Mouse (Mus musculus) myocyte (in vitro differentiated cells): ENCODE data around the gene Palm. TPM values are rescaled to one million over a fixed set of nuclear protein-coding genes. Genes with fewer than 3 reads are reported as not detected.

Experiments used
- H3K27me3 ChIP-seq: one replicate; pipeline ENCODE4 v1.6.1; 2011; ENCODE audit not compliant: control insufficient read depth, insufficient read depth, insufficient read length
- H3K36me3 ChIP-seq: one replicate; pipeline ENCODE4 v1.6.1; 2011; ENCODE audit not compliant: control insufficient read depth, insufficient read depth
- H3K4me2 ChIP-seq: one replicate; pipeline ENCODE4 v1.6.1; 2011; ENCODE audit warnings: low read depth, control low read depth
- H3K4me3 ChIP-seq: one replicate; pipeline ENCODE4 v1.5.1; 2011; ENCODE audit warnings: mild to moderate bottlenecking, control low read depth, moderate library complexity
- H3K79me2 ChIP-seq: one replicate; pipeline ENCODE4 v1.6.1; 2011; ENCODE audit not compliant: control insufficient read depth, insufficient read depth
- H3ac ChIP-seq: one replicate; pipeline ENCODE4 v1.6.1; 2011; ENCODE audit not compliant: control insufficient read depth, insufficient read length
- CEBPB ChIP-seq: IDR thresholded peaks from 2 replicates; pipeline ENCODE4 v1.6.1; 2011; ENCODE audit warnings: mild to moderate bottlenecking, moderate library complexity; ENCODE audit not compliant: poor library complexity, insufficient read depth, severe bottlenecking
- E2F4 ChIP-seq: IDR thresholded peaks from one replicate; pipeline ENCODE4 v1.6.1; 2011; ENCODE audit warnings: mild to moderate bottlenecking, control low read depth, moderate library complexity; ENCODE audit not compliant: insufficient read depth
- MAX ChIP-seq: IDR thresholded peaks from one replicate; pipeline ENCODE4 v1.6.1; 2011; ENCODE audit warnings: low read depth, mild to moderate bottlenecking, control low read depth
- MYOD1 ChIP-seq, 3 experiments: IDR thresholded peaks; one replicate each; pipeline ENCODE4 v1.6.1; 2011; ENCODE audit warnings: control low read depth in 2 of 3, low read depth in 2 of 3, mild to moderate bottlenecking in 2 of 3, moderate library complexity in 1 of 3; ENCODE audit not compliant: insufficient read length in 2 of 3, control insufficient read depth in 1 of 3
- MYOG ChIP-seq, 3 experiments: IDR thresholded peaks; one replicate each; pipeline ENCODE4 v1.6.1; 2011; ENCODE audit warnings: control low read depth in 2 of 3, low read depth in 2 of 3, mild to moderate bottlenecking in 2 of 3; ENCODE audit not compliant: insufficient read length in 2 of 3, control insufficient read depth in 1 of 3, insufficient read depth in 1 of 3
- POLR2A ChIP-seq: IDR thresholded peaks from one replicate; pipeline ENCODE4 v1.6.1; 2011; ENCODE audit warnings: low read depth, mild to moderate bottlenecking, control low read depth, moderate library complexity; ENCODE audit not compliant: insufficient read length
- POLR2AphosphoS2 ChIP-seq: IDR thresholded peaks from one replicate; pipeline ENCODE4 v1.6.1; 2011; ENCODE audit warnings: low read depth, control low read depth; ENCODE audit not compliant: insufficient read length
- REST ChIP-seq: IDR thresholded peaks from one replicate; pipeline ENCODE4 v1.6.1; 2011; ENCODE audit warnings: mild to moderate bottlenecking, control low read depth, moderate library complexity; ENCODE audit not compliant: insufficient read depth, insufficient read length
- SRF ChIP-seq: IDR thresholded peaks from one replicate; pipeline ENCODE4 v1.6.1; 2011; ENCODE audit warnings: low read depth; ENCODE audit not compliant: control insufficient read depth, insufficient read length
- TCF12 ChIP-seq: IDR thresholded peaks from one replicate; pipeline ENCODE4 v1.6.1; 2011; ENCODE audit warnings: mild to moderate bottlenecking, control low read depth; ENCODE audit not compliant: poor library complexity, insufficient read depth, severe bottlenecking
- TCF3 ChIP-seq: IDR thresholded peaks from one replicate; pipeline ENCODE4 v1.6.1; 2011; ENCODE audit warnings: low read depth, control low read depth; ENCODE audit not compliant: insufficient read length
- USF1 ChIP-seq: IDR thresholded peaks from one replicate; pipeline ENCODE4 v1.6.1; 2011; ENCODE audit warnings: low read depth, mild to moderate bottlenecking, control low read depth, moderate library complexity
- polyA plus RNA-seq: library from polyadenylated mRNA; unstranded; fragments of >200 nt; fragmentation: generic; extraction: Trizol; gene quantifications from one replicate; pipeline ENCODE4 v1.2.1, GENCODE M21; 2012; ENCODE audit warnings: missing spikeins

Palm gene
- polyA plus RNA-seq: 70.0 TPM

GRCm38 (mm10) chr10:79793051-79793737 lies at the start of gene Palm:
Gene Palm (plus strand): TSS chr10:79793572.
- H3K79me2 ChIP-seq: peaks cover 7% of the 10 kb centered on the region
- no peaks in the 10 kb centered on the region for H3K27me3 ChIP-seq
- H3K4me2 ChIP-seq: peak within 1 kb of the TSS; percentile 99
- H3K36me3 ChIP-seq: no peaks in the 10 kb centered on the region
- H3ac ChIP-seq: peak within 1 kb of the TSS; percentile 34
- TF ChIP-seq SRF: no peak
- no peak for TF ChIP-seq CEBPB
- peak; percentile 71 for TF ChIP-seq POLR2A
- TF ChIP-seq TCF3: peak; percentile 8
- peak; percentile 35 for TF ChIP-seq POLR2AphosphoS2
- TF ChIP-seq MYOD1 (IDR thresholded peaks at IDR 0.05; ENCODE audit: control insufficient read depth in 1 of 3, insufficient read length in 2 of 3, low read depth in 2 of 3): peak in 2 of 3 experiments; percentile 52 to 64
- peak; percentile 44 for TF ChIP-seq USF1
- peak in 2 of 3 experiments; percentile 43 to 76 for TF ChIP-seq MYOG (IDR thresholded peaks at IDR 0.05; ENCODE audit: control insufficient read depth in 1 of 3, insufficient read depth in 1 of 3, insufficient read length in 2 of 3, low read depth in 2 of 3)
- TF ChIP-seq REST: no peak
- H3K4me3 ChIP-seq: peak within 1 kb of the TSS; percentile 50

DNA sequence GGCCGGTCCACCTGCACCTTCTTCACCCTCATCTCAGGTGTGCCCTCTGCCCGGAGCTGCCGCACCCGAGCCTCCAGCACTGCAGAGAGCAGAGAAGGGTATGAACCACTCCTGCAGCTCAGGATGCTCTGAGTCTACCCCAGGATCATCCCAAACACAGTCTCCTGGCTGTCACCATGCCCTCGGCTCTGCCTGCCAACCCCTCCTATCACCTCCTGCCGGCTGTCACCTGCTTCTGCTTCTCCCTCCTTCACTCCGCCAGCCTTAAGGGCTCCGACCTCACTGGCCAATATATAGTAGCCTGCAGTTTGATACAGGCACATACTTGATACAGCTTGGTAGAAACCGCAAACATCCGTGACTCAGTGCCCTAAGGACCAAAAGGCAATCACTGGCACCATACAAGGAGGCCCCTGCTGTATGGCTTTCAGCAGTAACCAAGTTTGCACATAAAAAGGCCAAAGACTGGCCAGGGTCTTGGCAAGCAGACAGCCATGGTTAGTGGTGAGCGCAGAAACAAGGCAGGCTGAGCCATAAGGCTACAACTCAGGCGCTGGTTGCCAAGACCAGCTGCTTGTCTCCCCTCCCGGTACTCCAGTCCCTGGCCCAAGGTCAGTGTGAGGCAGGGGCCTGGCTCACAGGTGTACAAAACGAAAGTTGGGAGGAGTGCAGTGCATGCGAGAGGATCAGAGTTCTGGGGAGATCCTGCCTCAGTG lies 49.6 kb upstream of the Palm start:
- H3K4me2 ChIP-seq: no peak overlapping the region
- no peaks in the 10 kb centered on the region for H3K27me3 ChIP-seq
- TF ChIP-seq TCF3: no peak
- no peak overlapping the region for H3K4me3 ChIP-seq
- no peak overlapping the region for H3ac ChIP-seq
- H3K36me3 ChIP-seq: peaks cover 20% of the 10 kb centered on the region
- peaks cover 10% of the 10 kb centered on the region for H3K79me2 ChIP-seq

DNA sequence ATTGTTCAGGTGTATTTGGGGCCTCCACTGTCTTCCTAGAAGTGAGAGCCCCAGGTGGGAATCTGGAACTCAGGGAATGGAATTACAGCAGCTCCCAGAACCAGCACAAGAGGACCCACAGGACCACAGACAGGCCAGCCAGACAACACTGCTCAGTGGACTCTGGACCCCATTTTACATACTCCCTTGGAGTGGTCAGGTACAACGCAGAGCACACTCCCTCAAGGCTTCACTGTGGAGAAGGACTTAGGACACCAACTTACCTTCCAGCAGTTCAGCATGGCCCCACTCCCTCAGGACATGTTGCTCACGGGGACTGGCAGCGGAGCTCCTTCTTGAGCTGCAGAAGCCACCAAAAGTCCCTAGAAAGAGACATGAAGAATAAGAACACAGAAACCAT lies 48.0 kb upstream of the Palm start:
- Histone ChIP-seq H3K79me2 (peaks cover 10% of the 10 kb centered on the region), H3ac (no peak overlapping the region), H3K4me3 (peak overlapping the region; percentile 52), H3K4me2 (peak overlapping the region; percentile 97), H3K27me3 (no peaks in the 10 kb centered on the region), H3K36me3 (peaks cover 12% of the 10 kb centered on the region)
- TF ChIP-seq TCF12: no peak
- TF ChIP-seq MYOG (IDR thresholded peaks at IDR 0.05; ENCODE audit: control insufficient read depth in 1 of 3, insufficient read depth in 1 of 3, insufficient read length in 2 of 3, low read depth in 2 of 3): no peak
- TF ChIP-seq MAX: no peak
- TF ChIP-seq SRF: no peak
- no peak for TF ChIP-seq MYOD1 (IDR thresholded peaks at IDR 0.05; ENCODE audit: control insufficient read depth in 1 of 3, insufficient read length in 2 of 3, low read depth in 2 of 3)
- TF ChIP-seq TCF3: no peak
- TF ChIP-seq E2F4: no peak
- no peak for TF ChIP-seq POLR2AphosphoS2
- no peak for TF ChIP-seq USF1
- TF ChIP-seq REST: no peak
- TF ChIP-seq POLR2A: no peak
- no peak for TF ChIP-seq CEBPB

DNA sequence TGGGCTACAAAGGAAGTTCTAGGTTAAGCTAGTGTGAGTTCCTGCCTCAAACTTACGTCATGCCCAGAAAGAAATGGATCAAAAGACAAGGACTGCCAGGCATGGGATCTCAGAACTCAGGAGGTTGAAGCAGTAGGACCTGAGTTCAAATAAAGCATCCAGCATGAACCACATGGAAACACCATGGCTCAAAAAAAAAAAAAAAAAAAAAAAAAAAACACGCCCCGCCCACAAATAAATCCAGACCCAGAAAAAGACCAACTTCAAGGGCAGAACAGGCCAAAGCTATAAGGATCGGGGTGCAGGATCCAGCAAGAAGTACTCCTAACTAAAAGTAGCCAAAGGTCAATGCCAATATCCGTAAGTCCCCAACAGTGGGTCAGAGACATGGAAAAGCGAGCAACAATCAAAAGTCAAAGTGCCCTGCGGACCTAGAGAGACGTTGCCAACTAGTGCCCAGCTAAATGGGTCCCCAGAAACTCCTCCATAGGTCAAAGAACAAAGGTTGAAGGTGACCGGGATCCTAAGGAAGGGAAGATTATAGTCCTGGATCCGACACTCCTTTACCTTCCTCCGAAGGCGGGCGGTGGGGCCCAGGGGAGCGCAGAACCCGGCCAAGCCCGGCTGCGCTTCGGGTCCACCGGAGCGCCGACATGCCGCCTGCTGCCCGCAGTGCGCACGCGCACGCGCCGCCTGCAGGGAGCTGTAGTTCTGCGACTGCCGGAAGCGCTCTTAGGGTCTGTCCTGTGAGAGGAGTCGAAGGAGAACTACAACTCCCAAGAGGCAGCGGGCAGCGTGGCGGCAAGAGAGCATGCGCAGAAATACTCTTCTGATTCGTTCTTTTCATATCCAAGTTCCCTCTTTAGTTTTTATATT lies 47.2 kb upstream of the Palm start, which contains the start of gene Polrmt:
TSS of gene Polrmt (minus strand) at position 684 of the 876 bp plus-strand sequence.
- H3K4me3 ChIP-seq: peak within 1 kb of the TSS; percentile 52
- no peak within 1 kb of the TSS for H3ac ChIP-seq
- TF ChIP-seq POLR2A: peak; percentile 94
- TF ChIP-seq POLR2AphosphoS2: peak; percentile 68
- TF ChIP-seq SRF: peak; percentile 85
- TF ChIP-seq TCF12: no peak
- TF ChIP-seq MAX: no peak

GRCm38 (mm10) chr10:79746774-79747151 lies 46.6 kb upstream of the Palm start:
- peaks cover 10% of the 10 kb centered on the region for H3K79me2 ChIP-seq
- peak overlapping the region; percentile 76 for H3K4me2 ChIP-seq
- TF ChIP-seq USF1: no peak
- no peak for TF ChIP-seq E2F4
- no peak for TF ChIP-seq REST
- TF ChIP-seq CEBPB: no peak
- TF ChIP-seq MYOG (IDR thresholded peaks at IDR 0.05; ENCODE audit: control insufficient read depth in 1 of 3, insufficient read depth in 1 of 3, insufficient read length in 2 of 3, low read depth in 2 of 3): no peak
- no peak for TF ChIP-seq MAX
- no peak for TF ChIP-seq MYOD1 (IDR thresholded peaks at IDR 0.05; ENCODE audit: control insufficient read depth in 1 of 3, insufficient read length in 2 of 3, low read depth in 2 of 3)
- TF ChIP-seq TCF12: no peak
- no peak for TF ChIP-seq TCF3
- no peak for TF ChIP-seq POLR2AphosphoS2
- TF ChIP-seq SRF: no peak
- TF ChIP-seq POLR2A: no peak
- peaks cover 6% of the 10 kb centered on the region for H3K27me3 ChIP-seq
- H3ac ChIP-seq: no peak overlapping the region
- no peaks in the 10 kb centered on the region for H3K36me3 ChIP-seq
- peak overlapping the region; percentile 52 for H3K4me3 ChIP-seq

More for the DNA sequence above, 47.2 kb upstream of the Palm start, which contains the start of gene Polrmt:
- no peaks in the 10 kb centered on the region for H3K27me3 ChIP-seq
- peaks cover 10% of the 10 kb centered on the region for H3K79me2 ChIP-seq
- peaks cover 5% of the 10 kb centered on the region for H3K36me3 ChIP-seq
- peak within 1 kb of the TSS; percentile 97 for H3K4me2 ChIP-seq
